Mouse (Mus musculus): ENCODE measurements at regions not wholly inside any gene's neighbourhood (a gene's known extent, or its start where the extent isn't known, plus 50 kb on each side); places are given as distances from the start of the nearest gene placed in this dataset.

GRCm38 (mm10) chr8:34483212-34483611 lies 371.7 kb upstream of the Gm10131 start:
- no peak overlapping the region for H3K4me2 ChIP-seq
- no peak overlapping the region for H3K27ac ChIP-seq (replicated peaks)
- H3K9ac ChIP-seq (replicated peaks) = no peak overlapping the region
- H3K4me1 ChIP-seq = peaks cover 6% of the 10 kb centered on the region
- H3K4me3 ChIP-seq (replicated peaks) = no peak overlapping the region
- H3K9me3 ChIP-seq (replicated peaks) = no peaks in the 10 kb centered on the region
- H3K27me3 ChIP-seq (replicated peaks) = no peaks in the 10 kb centered on the region
- no peaks in the 10 kb centered on the region for H3K36me3 ChIP-seq
- WGBS = 61% methylated on average over 4 of the region's 4 CpGs
- no peak for ATAC-seq (ENCODE audit: low FRiP score)

- ATAC-seq (ENCODE audit: low FRiP score) = no peak
- H3K27me3 ChIP-seq (replicated peaks) = no peaks in the 10 kb centered on the region
- no peak overlapping the region for H3K27ac ChIP-seq (replicated peaks)
- no peak overlapping the region for H3K4me2 ChIP-seq
- no peaks in the 10 kb centered on the region for H3K36me3 ChIP-seq
- H3K9ac ChIP-seq (replicated peaks) = no peak overlapping the region
- peaks cover 6% of the 10 kb centered on the region for H3K4me1 ChIP-seq
- 98% methylated on average over 2 of the region's 2 CpGs for WGBS
- no peaks in the 10 kb centered on the region for H3K9me3 ChIP-seq (replicated peaks)
- no peak overlapping the region for H3K4me3 ChIP-seq (replicated peaks)
Measured at GRCm38 (mm10) chr8:34482676-34483075, 371.1 kb upstream of the Gm10131 start.

DNA sequence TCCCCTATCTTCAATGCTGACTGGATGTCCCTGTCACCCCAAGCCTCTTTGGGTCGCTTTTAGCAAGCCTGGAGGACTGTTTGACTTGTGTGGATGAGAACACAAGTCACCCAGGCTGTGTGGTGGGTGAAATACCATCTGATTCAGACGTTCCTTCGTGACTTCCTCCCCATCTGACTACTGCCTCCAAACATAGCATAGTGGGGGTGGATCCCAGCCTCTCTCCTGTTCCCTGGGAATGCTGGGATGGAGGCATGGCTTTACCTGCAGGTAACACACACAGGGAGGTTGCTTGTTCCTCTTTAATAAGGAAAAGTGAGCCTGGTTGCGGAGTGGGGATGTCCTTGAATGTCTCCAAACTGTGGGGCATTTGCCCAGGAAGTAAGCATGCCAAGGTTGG lies 369.0 kb upstream of the Gm10131 start:
- Histone ChIP-seq H3K4me1 (no peaks in the 10 kb centered on the region), H3K27me3 (replicated peaks) (no peaks in the 10 kb centered on the region), H3K36me3 (no peaks in the 10 kb centered on the region), H3K4me2 (no peak overlapping the region), H3K9me3 (replicated peaks) (no peaks in the 10 kb centered on the region), H3K4me3 (replicated peaks) (no peak overlapping the region), H3K9ac (replicated peaks) (no peak overlapping the region), H3K27ac (replicated peaks) (no peak overlapping the region)
- no peak for ATAC-seq (ENCODE audit: low FRiP score)
- 85% methylated on average over 4 of the region's 4 CpGs for WGBS

DNA sequence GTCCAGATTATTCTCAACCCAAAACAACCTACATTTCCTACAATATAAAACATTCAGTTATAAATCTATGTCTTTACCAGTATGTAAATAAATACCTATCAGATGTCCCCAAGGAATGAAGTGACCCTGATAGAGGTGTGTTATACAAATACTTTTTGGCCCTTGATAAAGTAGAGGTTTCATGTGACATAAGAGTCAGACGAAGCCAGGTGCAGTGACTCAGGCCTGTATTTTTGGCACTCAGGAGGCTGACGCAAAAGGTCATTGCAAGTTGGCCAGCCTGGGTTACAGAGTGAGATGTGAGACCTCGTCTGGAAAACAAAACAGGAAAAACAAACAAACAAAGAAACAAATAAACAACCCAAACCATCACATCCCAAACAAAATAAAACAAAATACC lies 367.4 kb upstream of the Gm10131 start:
- Histone ChIP-seq H3K4me2 (no peak overlapping the region), H3K9ac (replicated peaks) (no peak overlapping the region), H3K9me3 (replicated peaks) (no peaks in the 10 kb centered on the region), H3K27ac (replicated peaks) (no peak overlapping the region), H3K27me3 (replicated peaks) (no peaks in the 10 kb centered on the region), H3K36me3 (no peaks in the 10 kb centered on the region), H3K4me1 (no peaks in the 10 kb centered on the region), H3K4me3 (replicated peaks) (no peak overlapping the region)
- whole genome bisulfite sequencing = 86% methylated on average over 3 of the region's 3 CpGs
- no peak for ATAC-seq (ENCODE audit: low FRiP score)

DNA sequence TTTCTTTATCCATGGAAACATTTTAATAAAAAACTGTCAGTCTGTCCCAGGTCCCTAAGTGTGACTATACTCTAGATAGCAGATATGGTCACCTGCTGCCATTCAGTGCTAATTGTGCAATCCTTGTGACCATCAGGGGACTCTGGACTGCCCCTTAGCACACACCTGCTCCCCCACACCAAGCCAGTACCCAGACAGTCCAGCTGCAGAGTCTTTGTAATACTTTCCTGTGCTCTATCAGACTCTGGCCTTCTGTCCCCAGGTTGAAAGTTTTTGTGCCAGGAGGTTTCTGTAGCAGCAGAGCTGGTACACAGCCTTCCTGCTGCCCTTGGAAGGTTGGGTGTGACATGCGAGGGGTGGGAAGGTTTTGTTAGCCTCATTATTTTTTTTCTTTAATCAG lies 366.9 kb upstream of the Gm10131 start:
- H3K4me1 ChIP-seq = no peaks in the 10 kb centered on the region
- no peaks in the 10 kb centered on the region for H3K9me3 ChIP-seq (replicated peaks)
- WGBS = 93% methylated on average over 1 of the region's 1 CpGs
- H3K4me3 ChIP-seq (replicated peaks) = no peak overlapping the region
- no peaks in the 10 kb centered on the region for H3K36me3 ChIP-seq
- no peak overlapping the region for H3K9ac ChIP-seq (replicated peaks)
- no peak overlapping the region for H3K4me2 ChIP-seq
- ATAC-seq (ENCODE audit: low FRiP score) = no peak
- no peaks in the 10 kb centered on the region for H3K27me3 ChIP-seq (replicated peaks)
- no peak overlapping the region for H3K27ac ChIP-seq (replicated peaks)

- Histone ChIP-seq H3K36me3 (no peaks in the 10 kb centered on the region), H3K27me3 (replicated peaks) (no peaks in the 10 kb centered on the region), H3K9ac (replicated peaks) (no peak overlapping the region), H3K4me2 (no peak overlapping the region), H3K9me3 (replicated peaks) (no peaks in the 10 kb centered on the region), H3K4me3 (replicated peaks) (no peak overlapping the region), H3K4me1 (peaks cover 13% of the 10 kb centered on the region), H3K27ac (replicated peaks) (no peak overlapping the region)
- no peak for ATAC-seq (ENCODE audit: low FRiP score)
- over 99% methylated on average over 3 of the region's 3 CpGs for WGBS
Measured at GRCm38 (mm10) chr8:34476146-34476820, 364.7 kb upstream of the Gm10131 start.

DNA sequence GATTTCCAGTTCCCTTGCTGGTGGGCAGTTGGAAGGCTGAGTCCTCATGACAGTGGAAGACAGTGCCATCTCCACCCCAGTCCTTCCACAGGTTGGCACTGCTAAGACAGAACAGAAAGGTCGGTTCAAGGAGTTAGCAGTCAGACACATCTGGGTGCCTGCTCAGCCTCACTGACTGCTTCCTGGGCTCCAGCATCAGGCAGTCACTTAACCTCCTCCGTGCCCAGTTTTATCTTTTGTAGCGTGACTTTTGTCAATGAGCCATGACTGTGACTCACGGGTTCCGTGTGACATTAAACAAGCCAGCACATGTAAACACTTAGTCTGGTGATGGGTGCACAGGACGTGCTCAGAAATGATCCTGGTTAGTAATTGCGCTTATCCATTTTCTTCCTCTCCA lies 363.1 kb upstream of the Gm10131 start:
- H3K27ac ChIP-seq (replicated peaks) = no peak overlapping the region
- H3K27me3 ChIP-seq (replicated peaks) = no peaks in the 10 kb centered on the region
- ATAC-seq (ENCODE audit: low FRiP score) = no peak
- H3K4me1 ChIP-seq = peaks cover 13% of the 10 kb centered on the region
- H3K9me3 ChIP-seq (replicated peaks) = no peaks in the 10 kb centered on the region
- no peak overlapping the region for H3K9ac ChIP-seq (replicated peaks)
- H3K4me2 ChIP-seq = no peak overlapping the region
- no peak overlapping the region for H3K4me3 ChIP-seq (replicated peaks)
- no peaks in the 10 kb centered on the region for H3K36me3 ChIP-seq
- 62% methylated on average over 7 of the region's 7 CpGs for WGBS

- no peaks in the 10 kb centered on the region for H3K27me3 ChIP-seq (replicated peaks)
- H3K9me3 ChIP-seq (replicated peaks) = no peaks in the 10 kb centered on the region
- no peak overlapping the region for H3K4me2 ChIP-seq
- no peaks in the 10 kb centered on the region for H3K36me3 ChIP-seq
- no peak for ATAC-seq (ENCODE audit: low FRiP score)
- H3K4me1 ChIP-seq = peaks cover 17% of the 10 kb centered on the region
- H3K9ac ChIP-seq (replicated peaks) = no peak overlapping the region
- 63% methylated on average over 10 of the region's 10 CpGs for WGBS
- no peak overlapping the region for H3K4me3 ChIP-seq (replicated peaks)
- no peak overlapping the region for H3K27ac ChIP-seq (replicated peaks)
Measured at GRCm38 (mm10) chr8:34473769-34474168, 362.2 kb upstream of the Gm10131 start.

DNA sequence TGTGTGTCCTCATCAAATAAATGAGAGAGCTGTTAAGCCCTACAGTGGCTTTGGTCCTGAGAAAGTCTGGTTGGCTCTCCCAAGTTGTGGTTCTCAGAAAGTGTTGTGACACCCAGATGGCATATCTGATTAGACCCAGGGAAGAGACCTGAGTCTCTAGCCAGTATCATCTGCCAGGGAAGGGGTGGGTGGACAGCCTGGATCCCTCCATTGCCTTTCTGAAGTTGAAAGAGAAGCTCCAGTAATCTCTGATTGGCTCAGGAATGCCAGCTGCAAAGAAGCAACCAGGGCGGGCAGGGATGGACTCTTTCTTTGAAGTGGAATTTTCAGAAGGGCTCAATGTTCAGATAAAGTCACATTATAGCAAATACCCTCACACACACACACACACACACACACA lies 361.8 kb upstream of the Gm10131 start:
- Histone ChIP-seq H3K4me1 (peaks cover 17% of the 10 kb centered on the region), H3K27ac (replicated peaks) (no peak overlapping the region), H3K9me3 (replicated peaks) (no peaks in the 10 kb centered on the region), H3K27me3 (replicated peaks) (no peaks in the 10 kb centered on the region), H3K4me2 (no peak overlapping the region), H3K36me3 (no peaks in the 10 kb centered on the region), H3K4me3 (replicated peaks) (no peak overlapping the region), H3K9ac (replicated peaks) (no peak overlapping the region)
- WGBS = 85% methylated on average over 1 of the region's 1 CpGs
- no peak for ATAC-seq (ENCODE audit: low FRiP score)

- Histone ChIP-seq H3K27me3 (replicated peaks) (no peaks in the 10 kb centered on the region), H3K36me3 (no peaks in the 10 kb centered on the region), H3K9ac (replicated peaks) (no peak overlapping the region), H3K4me1 (peaks cover 17% of the 10 kb centered on the region), H3K27ac (replicated peaks) (no peak overlapping the region), H3K4me2 (no peak overlapping the region), H3K4me3 (replicated peaks) (no peak overlapping the region), H3K9me3 (replicated peaks) (no peaks in the 10 kb centered on the region)
- peak; percentile 61; the same call in 1 of the 2 replicates for ATAC-seq (ENCODE audit: low FRiP score)
- WGBS = 44% methylated on average over 6 of the region's 6 CpGs
Measured at GRCm38 (mm10) chr8:34472846-34473245, 361.3 kb upstream of the Gm10131 start.

DNA sequence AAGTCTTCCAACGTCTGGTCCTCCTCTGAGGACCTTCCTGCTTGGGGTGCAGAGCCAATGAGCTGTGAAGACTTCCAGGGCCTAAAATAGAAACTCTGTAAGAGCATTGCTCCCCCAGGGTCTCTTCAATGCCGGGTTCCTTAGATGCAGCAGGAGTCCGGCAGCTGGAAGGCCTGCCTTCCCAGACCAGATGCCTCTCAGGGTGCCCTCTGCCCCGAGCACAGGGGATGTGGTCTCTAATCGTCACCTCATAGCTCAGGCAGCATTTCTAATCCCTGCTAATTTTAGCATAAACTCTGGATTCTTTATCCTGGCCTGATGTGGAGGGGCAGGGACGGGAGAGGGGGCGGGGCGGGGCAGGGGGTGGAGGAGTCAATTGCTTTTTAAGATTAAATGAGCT lies 360.9 kb upstream of the Gm10131 start:
- Histone ChIP-seq H3K27ac (replicated peaks) (no peak overlapping the region), H3K4me1 (peaks cover 17% of the 10 kb centered on the region), H3K9ac (replicated peaks) (no peak overlapping the region), H3K4me3 (replicated peaks) (no peak overlapping the region), H3K9me3 (replicated peaks) (no peaks in the 10 kb centered on the region), H3K27me3 (replicated peaks) (no peaks in the 10 kb centered on the region), H3K36me3 (no peaks in the 10 kb centered on the region), H3K4me2 (no peak overlapping the region)
- 47% methylated on average over 8 of the region's 8 CpGs for WGBS
- no peak for ATAC-seq (ENCODE audit: low FRiP score)

- no peak overlapping the region for H3K27ac ChIP-seq (replicated peaks)
- no peak overlapping the region for H3K4me3 ChIP-seq (replicated peaks)
- H3K4me2 ChIP-seq = no peak overlapping the region
- H3K9ac ChIP-seq (replicated peaks) = no peak overlapping the region
- WGBS = 34% methylated on average over 2 of the region's 2 CpGs
- peaks cover 17% of the 10 kb centered on the region for H3K4me1 ChIP-seq
- no peaks in the 10 kb centered on the region for H3K27me3 ChIP-seq (replicated peaks)
- H3K9me3 ChIP-seq (replicated peaks) = no peaks in the 10 kb centered on the region
- no peak for ATAC-seq (ENCODE audit: low FRiP score)
- H3K36me3 ChIP-seq = no peaks in the 10 kb centered on the region
Measured at GRCm38 (mm10) chr8:34469091-34469490, 357.6 kb upstream of the Gm10131 start.
